Mouse (Mus musculus) lung, adult 2 months (tissue): ENCODE data around the gene Bri3bp.

Source experiments
- CTCF ChIP-seq: fragments of 200-500 bp; IDR thresholded peaks from 2 replicates; pipeline ENCODE4 v1.5.1; 2011; ENCODE audit warnings: mild to moderate bottlenecking, low read length, control low read depth; ENCODE audit not compliant: insufficient read depth
- POLR2A ChIP-seq: fragments of 200-500 bp; IDR thresholded peaks from 2 replicates; pipeline ENCODE4 v1.6.1; 2011; ENCODE audit warnings: low read depth, mild to moderate bottlenecking, control low read depth, low read length, borderline replicate concordance; ENCODE audit errors: extremely low read depth

GRCm38 (mm10) chr5:125475601-125476285 lies 34.4 kb downstream of the Bri3bp start, which contains the start of gene Aacs:
- TF ChIP-seq CTCF (no peak), POLR2A (peak; percentile 90; the same call in 1 of the 2 replicates)
